Mouse (Mus musculus) spleen, postnatal 4 days (tissue): ENCODE data around the gene Nr4a3.
A peak's percentile ranks its signal among the peaks of the same experiment; 100 is the strongest.

Source experiments
- DNase-seq, 2 experiments: peaks; one replicate each; pipeline ENCODE4 v3.0.0; 2022; ENCODE audit warnings: low spot score in 2 of 2

Gene Nr4a3

DNA sequence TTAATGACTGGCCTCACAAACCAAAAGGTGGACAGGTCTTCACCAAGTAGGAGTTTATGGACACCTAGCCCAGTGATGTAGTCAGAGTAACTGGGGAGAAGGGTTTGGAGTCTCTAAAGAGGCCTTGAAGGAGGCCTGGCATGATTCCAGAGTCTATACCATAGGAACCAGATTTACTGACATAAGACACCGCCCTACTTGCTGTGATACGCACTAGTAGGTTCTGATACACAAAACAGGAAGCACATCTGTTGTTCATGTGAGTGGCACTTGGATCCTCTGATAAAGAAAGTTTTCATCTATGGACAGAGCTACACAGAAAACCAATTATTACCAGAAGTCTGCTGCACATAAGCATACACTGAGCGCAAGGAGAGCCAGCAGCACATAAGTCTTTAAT is 65.4 kb downstream of the Nr4a3 start:
- no peak for DNase-seq

DNA sequence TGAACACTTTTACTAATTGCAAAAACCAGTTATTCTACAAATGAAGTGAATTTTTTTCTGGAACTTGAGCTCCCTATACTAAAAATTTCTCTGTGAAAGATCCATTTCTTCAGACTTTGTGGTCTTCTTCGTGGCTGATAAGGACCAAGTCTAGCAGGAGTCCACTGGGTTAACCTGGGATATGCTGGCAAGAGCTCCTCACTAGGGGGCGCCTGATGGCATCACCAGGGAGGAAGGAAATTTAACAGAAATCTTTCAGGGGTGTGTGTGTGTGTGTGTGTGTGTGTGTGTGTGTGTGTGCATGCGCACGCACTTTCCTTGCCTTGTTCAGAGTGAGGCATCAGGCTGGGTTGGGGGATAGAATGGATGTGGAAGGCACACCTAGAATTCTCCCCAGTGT is 71.2 kb downstream of the Nr4a3 start:
- DNase-seq: peak; percentile 52 to 77

DNA sequence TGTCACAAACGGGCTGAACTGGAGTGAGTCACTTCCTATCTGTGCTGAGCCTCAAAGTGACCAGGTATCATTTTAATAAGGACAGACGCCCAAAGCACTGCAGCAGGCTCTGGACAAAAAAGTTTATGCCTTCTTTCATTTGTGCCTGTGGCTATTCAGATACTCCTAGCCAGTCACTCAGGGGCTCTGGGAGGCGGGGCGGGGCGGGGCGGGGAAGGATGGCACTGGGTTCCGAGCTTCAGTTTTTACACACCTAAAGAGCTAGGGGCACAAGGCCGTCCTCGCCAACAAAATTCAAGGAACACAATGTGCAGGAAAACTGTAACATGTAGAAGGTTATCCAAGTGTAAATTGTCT is 79.4 kb downstream of the Nr4a3 start:
- DNase-seq: no peak

DNA sequence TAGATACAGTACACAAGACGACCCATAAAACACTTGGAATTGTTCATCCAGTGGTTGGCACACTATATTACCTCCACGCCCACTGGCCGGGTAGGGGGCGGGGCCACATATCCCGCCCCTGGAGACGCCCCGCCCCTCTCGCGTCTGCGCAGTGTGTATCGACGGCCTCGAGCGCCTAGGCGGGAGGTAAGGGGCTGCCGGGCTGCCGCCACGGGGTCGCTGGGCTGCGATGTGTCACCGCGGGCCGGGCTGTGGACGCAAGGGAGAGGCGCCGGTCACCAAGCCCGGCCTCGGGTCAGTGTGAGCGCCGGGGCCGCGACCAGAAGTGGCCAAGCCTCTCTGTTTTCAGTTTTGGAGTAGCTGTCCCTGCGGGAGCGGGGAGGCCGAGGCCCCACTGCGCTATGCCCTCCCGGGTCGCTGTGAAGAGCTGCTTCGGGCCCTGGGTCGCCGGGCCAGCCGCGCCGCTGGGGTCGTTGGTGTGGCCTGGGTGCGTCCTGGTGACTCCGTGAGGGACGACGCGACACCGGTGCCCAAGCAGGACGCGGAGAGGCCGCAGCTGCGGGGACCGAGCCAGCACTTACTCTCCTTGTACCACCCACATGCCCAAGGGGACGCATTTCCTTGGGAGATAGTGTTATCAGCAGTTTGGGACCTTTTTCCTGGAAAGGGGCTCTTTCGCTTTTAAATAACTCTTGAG is 80.0 kb downstream of the Nr4a3 start, which contains the start of gene Stx17:
TSS of gene Stx17 (plus strand) at position 143 of the 697 bp plus-strand sequence.
- DNase-seq: peak; percentile 89 to 96

DNA sequence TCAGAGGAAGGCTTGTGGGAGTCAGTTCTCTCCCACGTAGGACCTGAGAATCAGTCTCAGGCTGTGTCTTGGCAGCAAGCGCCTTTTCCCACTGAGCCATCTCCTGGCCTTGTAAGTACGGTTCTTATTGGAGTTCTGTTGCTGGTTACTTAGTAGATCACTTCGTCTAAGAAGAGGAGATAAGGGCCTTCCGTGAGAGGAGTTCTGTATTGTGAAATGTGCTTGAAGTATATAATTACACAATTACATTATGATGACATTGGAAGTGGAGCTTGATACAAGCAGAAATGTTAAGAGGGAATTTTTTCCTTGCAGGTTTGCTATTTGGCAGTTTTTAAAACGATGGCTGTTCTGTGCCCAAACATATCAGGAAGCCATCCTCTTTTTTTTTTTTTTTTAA is 85.4 kb downstream of the Nr4a3 start:
- DNase-seq: no peak

DNA sequence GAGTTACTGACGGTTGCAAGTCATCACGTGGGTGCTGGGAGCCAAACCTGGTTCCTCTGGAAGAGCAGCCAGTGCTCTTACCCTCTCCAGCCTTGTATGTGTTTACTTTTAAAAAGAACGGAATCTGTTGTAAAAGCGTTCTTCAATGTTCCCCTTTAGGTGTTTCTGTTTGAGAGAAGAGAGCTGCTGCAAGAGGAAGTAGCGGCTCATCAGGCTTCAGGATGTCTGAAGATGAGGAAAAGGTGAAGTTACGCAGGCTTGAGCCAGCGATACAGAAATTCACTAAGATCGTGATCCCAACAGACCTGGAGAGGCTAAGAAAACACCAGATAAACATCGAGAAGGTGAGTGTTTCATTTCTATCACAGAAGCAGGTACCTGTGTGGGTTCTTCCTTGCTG is 86.7 kb downstream of the Nr4a3 start:
- DNase-seq: no peak

- DNase-seq: no peak
Measured at GRCm38 (mm10) chr4:48132721-48133120, 87.8 kb downstream of the Nr4a3 start.
